Mouse (Mus musculus): ENCODE measurements around the gene Smg6. TPM values are rescaled to one million over a fixed set of nuclear protein-coding genes. Genes with fewer than 3 reads are reported as not detected.

Smg6 gene
- polyA plus RNA-seq, 1 experiment from 2014 or later = 15.8 TPM

DNA sequence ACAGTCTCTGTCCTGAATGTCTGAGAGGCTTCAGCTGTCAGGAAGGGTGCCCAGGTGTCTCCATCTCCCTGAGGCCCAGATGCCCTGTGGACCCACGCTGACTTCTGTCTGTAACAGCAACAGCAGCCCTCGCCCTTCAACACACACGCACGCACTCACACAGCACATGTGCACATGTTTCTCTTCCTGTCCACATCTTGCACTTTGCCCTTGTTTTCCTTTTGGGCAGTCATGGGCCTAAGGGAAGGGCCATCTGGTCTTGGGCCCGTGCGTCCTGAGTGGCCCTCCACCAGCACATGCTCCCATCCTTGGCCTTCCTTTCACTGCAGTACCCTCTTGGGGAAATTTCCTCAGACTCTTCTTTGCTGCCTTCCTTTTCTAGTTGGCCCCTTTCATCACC, 237.8 kb downstream of the Smg6 start:
- peak overlapping the region; percentile 86 for H3K9ac ChIP-seq (ENCODE audit: low read length)
- H3K4me2 ChIP-seq (ENCODE audit: low read depth, low read length) = peak overlapping the region; percentile 88
- peaks cover 61% of the 10 kb centered on the region for H3K4me1 ChIP-seq (ENCODE audit: control insufficient read depth, insufficient read depth, low read length)
- H3K27ac ChIP-seq (ENCODE audit: low read length) = peak overlapping the region; percentile 94
- H3K9me3 ChIP-seq (replicated peaks; ENCODE audit: control insufficient read depth, low read length) = no peaks in the 10 kb centered on the region
- 63% methylated on average over 6 of the region's 6 CpGs for WGBS
- peaks cover 5% of the 10 kb centered on the region; the same call in 1 of the 2 replicates for H3K36me3 ChIP-seq (ENCODE audit: control insufficient read depth, insufficient read depth, low read length)
- H3K27me3 ChIP-seq (ENCODE audit: control insufficient read depth, insufficient read depth, low read length) = peaks cover 11% of the 10 kb centered on the region
- H3K4me3 ChIP-seq (replicated peaks; ENCODE audit: low read length) = no peak overlapping the region; the same call in 1 of the 2 replicates
- no peak for ATAC-seq (ENCODE audit: insufficient read depth, low FRiP score)

- Histone ChIP-seq H3K4me3 (replicated peaks; ENCODE audit: low read length) (peak overlapping the region; percentile 73), H3K9me3 (replicated peaks; ENCODE audit: control insufficient read depth, low read length) (no peaks in the 10 kb centered on the region), H3K4me1 (ENCODE audit: control insufficient read depth, insufficient read depth, low read length) (peaks cover 54% of the 10 kb centered on the region), H3K27ac (ENCODE audit: low read length) (peak overlapping the region; percentile 94), H3K27me3 (ENCODE audit: control insufficient read depth, insufficient read depth, low read length) (peaks cover 11% of the 10 kb centered on the region), H3K9ac (ENCODE audit: low read length) (peak overlapping the region; percentile 86), H3K36me3 (ENCODE audit: control insufficient read depth, insufficient read depth, low read length) (peaks cover 5% of the 10 kb centered on the region; the same call in 1 of the 2 replicates), H3K4me2 (ENCODE audit: low read depth, low read length) (peak overlapping the region; percentile 88)
- ATAC-seq (ENCODE audit: insufficient read depth, low FRiP score) = no peak
- 53% methylated on average over 2 of the region's 2 CpGs for WGBS
Measured at GRCm38 (mm10) chr11:75164051-75164450, 238.4 kb downstream of the Smg6 start.

DNA sequence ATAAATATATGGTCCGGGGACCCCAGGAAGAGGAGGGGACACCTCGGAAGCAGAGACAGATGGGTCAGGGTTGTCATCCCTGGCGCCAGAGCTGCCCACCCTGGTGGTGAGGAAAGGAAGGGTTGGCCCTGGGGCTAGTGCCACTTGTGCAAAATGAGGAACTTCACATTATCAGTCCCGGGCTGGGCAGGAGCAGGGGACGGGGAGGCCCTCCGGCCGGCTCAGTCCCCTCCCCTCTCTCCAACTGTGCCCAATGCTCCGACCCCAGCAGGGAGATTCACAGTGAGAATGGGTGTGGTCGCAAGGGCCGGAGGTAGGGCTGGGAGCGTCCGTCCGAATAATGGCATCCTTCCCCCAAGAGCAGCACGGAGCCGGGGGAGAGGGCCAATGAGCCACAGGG, 239.1 kb downstream of the Smg6 start:
- Histone ChIP-seq H3K4me2 (ENCODE audit: low read depth, low read length) (peak overlapping the region; percentile 88), H3K27ac (ENCODE audit: low read length) (peak overlapping the region; percentile 94), H3K36me3 (ENCODE audit: control insufficient read depth, insufficient read depth, low read length) (peaks cover 5% of the 10 kb centered on the region; the same call in 1 of the 2 replicates), H3K4me1 (ENCODE audit: control insufficient read depth, insufficient read depth, low read length) (peaks cover 56% of the 10 kb centered on the region), H3K4me3 (replicated peaks; ENCODE audit: low read length) (peak overlapping the region; percentile 73), H3K9ac (ENCODE audit: low read length) (peak overlapping the region; percentile 86), H3K27me3 (ENCODE audit: control insufficient read depth, insufficient read depth, low read length) (peaks cover 11% of the 10 kb centered on the region), H3K9me3 (replicated peaks; ENCODE audit: control insufficient read depth, low read length) (no peaks in the 10 kb centered on the region)
- ATAC-seq (ENCODE audit: insufficient read depth, low FRiP score) = no peak
- 22% methylated on average over 15 of the region's 15 CpGs for WGBS

DNA sequence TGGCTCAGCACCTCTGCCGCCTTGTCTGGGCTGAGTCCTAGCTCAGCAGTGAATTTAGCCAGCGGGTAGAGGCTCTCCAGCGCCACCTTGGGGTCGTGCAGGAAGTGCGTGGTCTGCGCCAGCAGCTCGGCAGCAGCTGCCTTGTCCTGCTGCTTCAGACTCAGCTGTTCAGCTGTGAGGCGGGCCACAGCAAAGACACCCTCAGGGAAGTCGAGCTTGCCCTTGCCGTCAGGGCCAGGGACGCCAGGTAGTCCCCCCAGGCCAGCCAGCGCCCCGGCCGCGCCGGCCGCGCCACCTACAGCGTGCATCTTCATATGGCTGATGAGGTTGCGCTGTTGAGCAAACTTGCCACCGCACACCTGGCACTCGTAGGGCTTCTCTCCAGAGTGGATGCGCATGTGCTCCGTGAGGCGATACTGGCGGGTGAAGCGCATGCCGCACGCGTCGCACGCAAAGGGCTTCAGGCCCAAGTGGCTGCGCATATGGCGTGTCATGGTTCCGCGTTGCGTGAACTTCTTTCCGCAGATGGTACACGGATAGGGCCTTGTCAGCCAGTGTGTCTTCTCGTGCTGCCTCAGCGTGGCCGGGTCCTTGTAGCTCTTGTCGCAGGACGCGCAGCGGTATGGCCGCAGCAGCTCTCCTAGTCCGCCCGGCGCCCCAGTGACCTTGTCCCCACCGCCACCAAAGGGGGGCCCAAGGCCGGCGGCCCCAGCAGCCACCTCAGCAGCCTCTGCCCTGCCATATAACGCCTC, 240.0 kb downstream of the Smg6 start:
- ATAC-seq (ENCODE audit: insufficient read depth, low FRiP score) = peak; percentile 5; the same call in 1 of the 2 replicates
- Histone ChIP-seq H3K4me3 (replicated peaks; ENCODE audit: low read length) (peak overlapping the region; percentile 73), H3K9me3 (replicated peaks; ENCODE audit: control insufficient read depth, low read length) (no peaks in the 10 kb centered on the region), H3K36me3 (ENCODE audit: control insufficient read depth, insufficient read depth, low read length) (peaks cover 5% of the 10 kb centered on the region; the same call in 1 of the 2 replicates), H3K4me1 (ENCODE audit: control insufficient read depth, insufficient read depth, low read length) (peaks cover 57% of the 10 kb centered on the region), H3K9ac (ENCODE audit: low read length) (peak overlapping the region; percentile 86), H3K4me2 (ENCODE audit: low read depth, low read length) (peak overlapping the region; percentile 88), H3K27me3 (ENCODE audit: control insufficient read depth, insufficient read depth, low read length) (peaks cover 17% of the 10 kb centered on the region), H3K27ac (ENCODE audit: low read length) (peak overlapping the region; percentile 94)
- WGBS = 11% methylated on average over 54 of the region's 54 CpGs

DNA sequence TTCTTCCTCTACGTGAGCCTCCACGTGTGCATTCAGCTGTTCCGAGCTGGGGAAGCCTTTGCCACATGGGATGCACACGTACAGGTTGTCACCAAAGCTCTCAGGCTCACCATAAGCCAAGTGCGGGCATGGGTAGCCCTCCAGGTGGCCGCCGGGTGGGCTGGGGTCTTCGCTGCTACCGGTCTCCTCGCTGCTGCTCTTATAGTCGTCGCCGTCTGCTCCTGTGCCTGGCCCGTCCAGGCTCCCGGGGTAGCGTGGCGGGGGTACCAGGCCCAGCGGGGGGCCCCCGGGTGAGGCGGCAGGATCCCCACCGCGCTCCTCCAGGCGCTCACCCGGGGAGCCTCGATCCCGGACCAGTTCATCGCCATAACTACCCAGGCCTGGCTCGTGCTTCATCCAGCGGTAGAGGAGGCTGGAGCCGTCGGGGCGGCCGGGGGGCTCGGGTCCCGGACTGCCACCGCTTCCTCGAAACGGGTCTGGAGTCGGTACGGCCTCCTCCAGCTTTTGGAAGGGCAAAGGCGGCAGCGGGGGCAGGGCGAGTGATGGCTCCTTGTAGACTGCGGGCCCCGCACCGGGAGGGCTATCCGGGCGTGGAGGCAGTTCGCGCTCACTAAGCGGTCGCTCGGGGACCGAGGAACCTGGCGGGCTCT, 240.7 kb downstream of the Smg6 start:
- Histone ChIP-seq H3K9me3 (replicated peaks; ENCODE audit: control insufficient read depth, low read length) (no peaks in the 10 kb centered on the region), H3K9ac (ENCODE audit: low read length) (peak overlapping the region; percentile 86), H3K27ac (ENCODE audit: low read length) (peak overlapping the region; percentile 94), H3K36me3 (ENCODE audit: control insufficient read depth, insufficient read depth, low read length) (peaks cover 5% of the 10 kb centered on the region; the same call in 1 of the 2 replicates), H3K4me3 (replicated peaks; ENCODE audit: low read length) (peak overlapping the region; percentile 73), H3K27me3 (ENCODE audit: control insufficient read depth, insufficient read depth, low read length) (peaks cover 22% of the 10 kb centered on the region), H3K4me1 (ENCODE audit: control insufficient read depth, insufficient read depth, low read length) (peaks cover 60% of the 10 kb centered on the region), H3K4me2 (ENCODE audit: low read depth, low read length) (peak overlapping the region; percentile 88)
- 10% methylated on average over 55 of the region's 55 CpGs for WGBS
- no peak for ATAC-seq (ENCODE audit: insufficient read depth, low FRiP score)

DNA sequence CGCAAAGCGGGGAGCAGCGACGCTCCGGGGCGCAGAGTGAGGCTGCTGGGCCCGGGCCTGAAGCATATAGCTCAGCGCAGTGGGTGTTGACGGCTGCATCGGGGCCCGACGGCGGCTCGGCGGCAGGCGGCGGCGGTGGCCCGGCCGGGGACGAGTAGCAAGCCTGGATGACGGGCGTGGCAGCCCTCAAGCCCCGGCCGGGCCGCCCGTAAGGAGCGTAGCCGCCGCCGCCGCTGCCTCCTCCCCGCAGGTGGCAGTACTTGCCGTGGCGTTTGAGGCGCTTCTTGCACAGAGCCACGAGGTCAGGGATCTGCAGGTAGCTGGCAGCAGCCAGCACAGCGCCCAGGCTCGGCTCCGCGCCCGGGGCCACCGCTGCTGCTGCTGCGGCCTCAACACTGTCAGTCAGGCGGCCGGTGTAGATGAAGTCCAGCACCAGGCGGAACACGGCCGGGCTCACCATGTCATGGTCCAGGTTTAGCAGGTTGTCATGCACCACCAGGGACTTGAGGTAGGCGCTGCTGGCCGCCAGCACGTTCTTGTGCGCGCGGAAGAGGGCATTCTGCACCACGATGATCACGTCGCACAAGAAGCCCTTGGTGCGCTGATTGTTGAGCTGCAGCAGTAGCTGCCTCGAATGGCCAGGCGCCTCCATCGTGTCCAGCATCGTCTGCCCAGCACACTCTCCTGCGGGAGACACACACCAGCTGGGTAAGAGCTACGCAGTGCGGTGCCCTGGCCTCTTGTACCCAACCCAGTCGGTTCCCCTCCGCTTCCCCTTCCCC, 241.4 kb downstream of the Smg6 start:
- peak overlapping the region; percentile 86 for H3K9ac ChIP-seq (ENCODE audit: low read length)
- H3K27me3 ChIP-seq (ENCODE audit: control insufficient read depth, insufficient read depth, low read length) = peaks cover 23% of the 10 kb centered on the region
- H3K36me3 ChIP-seq (ENCODE audit: control insufficient read depth, insufficient read depth, low read length) = peaks cover 5% of the 10 kb centered on the region; the same call in 1 of the 2 replicates
- H3K4me2 ChIP-seq (ENCODE audit: low read depth, low read length) = peak overlapping the region; percentile 88
- no peaks in the 10 kb centered on the region for H3K9me3 ChIP-seq (replicated peaks; ENCODE audit: control insufficient read depth, low read length)
- ATAC-seq (ENCODE audit: insufficient read depth, low FRiP score) = no peak
- peaks cover 55% of the 10 kb centered on the region for H3K4me1 ChIP-seq (ENCODE audit: control insufficient read depth, insufficient read depth, low read length)
- 5% methylated on average over 67 of the region's 68 CpGs for WGBS
- H3K27ac ChIP-seq (ENCODE audit: low read length) = peak overlapping the region; percentile 94
- H3K4me3 ChIP-seq (replicated peaks; ENCODE audit: low read length) = peak overlapping the region; percentile 73

GRCm38 (mm10) chr11:75167643-75168589, 242.3 kb downstream of the Smg6 start:
- 7% methylated on average over 61 of the region's 63 CpGs for WGBS
- H3K4me1 ChIP-seq (ENCODE audit: control insufficient read depth, insufficient read depth, low read length) = peaks cover 53% of the 10 kb centered on the region
- H3K27me3 ChIP-seq (ENCODE audit: control insufficient read depth, insufficient read depth, low read length) = peaks cover 31% of the 10 kb centered on the region
- H3K4me2 ChIP-seq (ENCODE audit: low read depth, low read length) = peak overlapping the region; percentile 88
- ATAC-seq (ENCODE audit: insufficient read depth, low FRiP score) = no peak
- H3K27ac ChIP-seq (ENCODE audit: low read length) = peak overlapping the region; percentile 94
- H3K4me3 ChIP-seq (replicated peaks; ENCODE audit: low read length) = peak overlapping the region; percentile 73
- H3K9ac ChIP-seq (ENCODE audit: low read length) = peak overlapping the region; percentile 86
- no peaks in the 10 kb centered on the region for H3K9me3 ChIP-seq (replicated peaks; ENCODE audit: control insufficient read depth, low read length)
- H3K36me3 ChIP-seq (ENCODE audit: control insufficient read depth, insufficient read depth, low read length) = peaks cover 1% of the 10 kb centered on the region; the same call in 1 of the 2 replicates
